Mouse (Mus musculus): ENCODE results near the gene D430041D05Rik. TPM values are rescaled to one million over a fixed set of nuclear protein-coding genes. Genes with fewer than 3 reads are reported as not detected.

The D430041D05Rik gene
- polyA plus RNA-seq, 1 experiment, result not detected

- Histone ChIP-seq H3K4me3 (ENCODE audit: insufficient read depth, low read length) (no peak overlapping the region), H3K4me1 (ENCODE audit: control insufficient read depth, insufficient read depth, low read length) (no peaks in the 10 kb centered on the region), H3K27ac (ENCODE audit: insufficient read depth, low read depth, low read length) (no peak overlapping the region)
- TF ChIP-seq CTCF (IDR thresholded peaks at IDR 0.05; ENCODE audit: low read depth, low read length), result no peak
- TF ChIP-seq POLR2A (IDR thresholded peaks at IDR 0.05; ENCODE audit: borderline replicate concordance, low read depth, low read length), result no peak
Measured at GRCm38 (mm10) chr2:104219733-104220391, 191.0 kb downstream of the D430041D05Rik start.

GRCm38 (mm10) chr2:104218588-104219065 is 192.2 kb downstream of the D430041D05Rik start:
- Histone ChIP-seq H3K27ac (ENCODE audit: insufficient read depth, low read depth, low read length) (no peak overlapping the region), H3K4me1 (ENCODE audit: control insufficient read depth, insufficient read depth, low read length) (no peaks in the 10 kb centered on the region), H3K4me3 (ENCODE audit: insufficient read depth, low read length) (no peak overlapping the region)
- TF ChIP-seq CTCF (IDR thresholded peaks at IDR 0.05; ENCODE audit: low read depth, low read length), result no peak
- no peak for TF ChIP-seq POLR2A (IDR thresholded peaks at IDR 0.05; ENCODE audit: borderline replicate concordance, low read depth, low read length)

- TF ChIP-seq CTCF (IDR thresholded peaks at IDR 0.05; ENCODE audit: low read depth, low read length) (no peak), POLR2A (IDR thresholded peaks at IDR 0.05; ENCODE audit: borderline replicate concordance, low read depth, low read length) (no peak)
- H3K4me1 ChIP-seq (ENCODE audit: control insufficient read depth, insufficient read depth, low read length), result no peaks in the 10 kb centered on the region
Measured at GRCm38 (mm10) chr2:104218114-104218513, 192.7 kb downstream of the D430041D05Rik start.

GRCm38 (mm10) chr2:104209408-104209807 is 201.4 kb downstream of the D430041D05Rik start:
- no peak overlapping the region for H3K27ac ChIP-seq (ENCODE audit: insufficient read depth, low read depth, low read length)
- H3K4me3 ChIP-seq (ENCODE audit: insufficient read depth, low read length), result no peak overlapping the region
- H3K4me1 ChIP-seq (ENCODE audit: control insufficient read depth, insufficient read depth, low read length), result no peaks in the 10 kb centered on the region
- no peak for TF ChIP-seq CTCF (IDR thresholded peaks at IDR 0.05; ENCODE audit: low read depth, low read length)
- TF ChIP-seq POLR2A (IDR thresholded peaks at IDR 0.05; ENCODE audit: borderline replicate concordance, low read depth, low read length), result no peak

More at GRCm38 (mm10) chr2:104218114-104218513, 192.7 kb downstream of the D430041D05Rik start:
- no peak overlapping the region for H3K4me3 ChIP-seq (ENCODE audit: insufficient read depth, low read length)
- H3K27ac ChIP-seq (ENCODE audit: insufficient read depth, low read depth, low read length), result no peak overlapping the region

- TF ChIP-seq CTCF (IDR thresholded peaks at IDR 0.05; ENCODE audit: low read depth, low read length) (no peak), POLR2A (IDR thresholded peaks at IDR 0.05; ENCODE audit: borderline replicate concordance, low read depth, low read length) (no peak)
- Histone ChIP-seq H3K4me3 (ENCODE audit: insufficient read depth, low read length) (no peak overlapping the region), H3K27ac (ENCODE audit: insufficient read depth, low read depth, low read length) (no peak overlapping the region), H3K4me1 (ENCODE audit: control insufficient read depth, insufficient read depth, low read length) (no peaks in the 10 kb centered on the region)
Measured at GRCm38 (mm10) chr2:104208415-104208814, 202.4 kb downstream of the D430041D05Rik start.

- no peaks in the 10 kb centered on the region for H3K4me1 ChIP-seq (ENCODE audit: control insufficient read depth, insufficient read depth, low read length)
- H3K4me3 ChIP-seq (ENCODE audit: insufficient read depth, low read length), result no peak overlapping the region
- no peak overlapping the region for H3K27ac ChIP-seq (ENCODE audit: insufficient read depth, low read depth, low read length)
- TF ChIP-seq POLR2A (IDR thresholded peaks at IDR 0.05; ENCODE audit: borderline replicate concordance, low read depth, low read length) (no peak), CTCF (IDR thresholded peaks at IDR 0.05; ENCODE audit: low read depth, low read length) (no peak)
Measured at GRCm38 (mm10) chr2:104207948-104208347, 202.9 kb downstream of the D430041D05Rik start.

GRCm38 (mm10) chr2:104205623-104206022 is 205.2 kb downstream of the D430041D05Rik start:
- TF ChIP-seq POLR2A (IDR thresholded peaks at IDR 0.05; ENCODE audit: borderline replicate concordance, low read depth, low read length) (no peak), CTCF (IDR thresholded peaks at IDR 0.05; ENCODE audit: low read depth, low read length) (no peak)
- Histone ChIP-seq H3K4me1 (ENCODE audit: control insufficient read depth, insufficient read depth, low read length) (no peaks in the 10 kb centered on the region), H3K27ac (ENCODE audit: insufficient read depth, low read depth, low read length) (no peak overlapping the region)

GRCm38 (mm10) chr2:104200211-104200610 is 210.6 kb downstream of the D430041D05Rik start:
- no peak for TF ChIP-seq CTCF (IDR thresholded peaks at IDR 0.05; ENCODE audit: low read depth, low read length)
- no peak overlapping the region for H3K4me3 ChIP-seq (ENCODE audit: insufficient read depth, low read length)

More at GRCm38 (mm10) chr2:104205623-104206022, 205.2 kb downstream of the D430041D05Rik start:
- no peak overlapping the region for H3K4me3 ChIP-seq (ENCODE audit: insufficient read depth, low read length)

GRCm38 (mm10) chr2:104198186-104198585 is 212.6 kb downstream of the D430041D05Rik start:
- Histone ChIP-seq H3K27ac (ENCODE audit: insufficient read depth, low read depth, low read length) (no peak overlapping the region), H3K4me3 (ENCODE audit: insufficient read depth, low read length) (no peak overlapping the region), H3K4me1 (ENCODE audit: control insufficient read depth, insufficient read depth, low read length) (no peaks in the 10 kb centered on the region)
- no peak for TF ChIP-seq CTCF (IDR thresholded peaks at IDR 0.05; ENCODE audit: low read depth, low read length)
- no peak for TF ChIP-seq POLR2A (IDR thresholded peaks at IDR 0.05; ENCODE audit: borderline replicate concordance, low read depth, low read length)

More at GRCm38 (mm10) chr2:104200211-104200610, 210.6 kb downstream of the D430041D05Rik start:
- H3K27ac ChIP-seq (ENCODE audit: insufficient read depth, low read depth, low read length), result no peak overlapping the region
- no peaks in the 10 kb centered on the region for H3K4me1 ChIP-seq (ENCODE audit: control insufficient read depth, insufficient read depth, low read length)

- TF ChIP-seq POLR2A (IDR thresholded peaks at IDR 0.05; ENCODE audit: borderline replicate concordance, low read depth, low read length) (no peak), CTCF (IDR thresholded peaks at IDR 0.05; ENCODE audit: low read depth, low read length) (no peak)
- Histone ChIP-seq H3K27ac (ENCODE audit: insufficient read depth, low read depth, low read length) (no peak overlapping the region), H3K4me3 (ENCODE audit: insufficient read depth, low read length) (no peak overlapping the region), H3K4me1 (ENCODE audit: control insufficient read depth, insufficient read depth, low read length) (no peaks in the 10 kb centered on the region)
Measured at GRCm38 (mm10) chr2:104197281-104197680, 213.5 kb downstream of the D430041D05Rik start.
